Mouse (Mus musculus): ENCODE results near the gene Irf9. TPM values are rescaled to one million over a fixed set of nuclear protein-coding genes. Genes with fewer than 3 reads are reported as not detected.

Gene Irf9
- total and polyA plus RNA-seq, 3 experiments: 9.2 to 12.8 (median 9.6) TPM

- peaks cover 8 to 64% of the 10 kb centered on the region in 2 experiments for H3K4me1 ChIP-seq (ENCODE audit: control insufficient read depth in 1 of 2, insufficient read depth in 2 of 2)
- no peak for DNase-seq (ENCODE audit: extremely low read depth)
- in situ Hi-C loops (cut with MboI; ENCODE audit: low pct_ligation_motif_present, low pct_unique_long_range_greater_than_20kb, low sequenced_read_pairs): no loop called here
- H3K9me3 ChIP-seq (replicated peaks; ENCODE audit: low read length): no peaks in the 10 kb centered on the region
- peak overlapping the region; percentile 79 to 94 (median 91) for H3K4me3 ChIP-seq (replicated peaks in 1 of 3; ENCODE audit: low read depth in 2 of 3, low read length in 2 of 3, poor library complexity in 1 of 3)
- H3K9ac ChIP-seq (ENCODE audit: insufficient read depth, low read depth): peak overlapping the region; percentile 89
- peak overlapping the region; percentile 97 for H3K27ac ChIP-seq (ENCODE audit: insufficient read depth, low read depth)
- peak overlapping the region; percentile 96 for H3K4me2 ChIP-seq (ENCODE audit: insufficient read depth, low read depth, poor library complexity, severe bottlenecking)
- dilution Hi-C loops (cut with MboI; ENCODE audit: extremely low pct_ligation_motif_present, extremely low pct_unique_long_range_greater_than_20kb, low sequenced_read_pairs): no loop called here
- TF ChIP-seq MAFK (IDR thresholded peaks at IDR 0.05; ENCODE audit: insufficient replicate concordance, low read length) (no peak), MAZ (IDR thresholded peaks at IDR 0.05; ENCODE audit: low read depth, low read length) (no peak), ZC3H11A (IDR thresholded peaks at IDR 0.05; ENCODE audit: low read depth, low read length) (no peak), TBP (conservative IDR thresholded peaks at IDR 0.05; ENCODE audit: low read depth, low read length) (no peak), JUND (conservative IDR thresholded peaks at IDR 0.05; ENCODE audit: low read depth, low read length) (no peak)
- H3K79me2 ChIP-seq (replicated peaks; ENCODE audit: control insufficient read depth, extremely low read depth, insufficient read depth, poor library complexity, severe bottlenecking): peaks cover 35% of the 10 kb centered on the region
- H3K27me3 ChIP-seq (replicated peaks): no peaks in the 10 kb centered on the region
- peaks cover 22 to 45% of the 10 kb centered on the region in 2 experiments for H3K36me3 ChIP-seq (replicated peaks in 1 of 2; ENCODE audit: control insufficient read depth in 1 of 2, insufficient read depth in 1 of 2, low read length in 1 of 2)
Observed at GRCm38 (mm10) chr14:55589271-55589670, 14.1 kb upstream of the Irf9 start.

GRCm38 (mm10) chr14:55589771-55590448 is 13.5 kb upstream of the Irf9 start:
- Histone ChIP-seq H3K9me3 (replicated peaks; ENCODE audit: low read length) (no peaks in the 10 kb centered on the region), H3K4me1 (ENCODE audit: control insufficient read depth in 1 of 2, insufficient read depth in 2 of 2) (peaks cover 4 to 58% of the 10 kb centered on the region in 2 experiments), H3K9ac (ENCODE audit: insufficient read depth, low read depth) (peak overlapping the region; percentile 89), H3K36me3 (replicated peaks in 1 of 2; ENCODE audit: control insufficient read depth in 1 of 2, insufficient read depth in 1 of 2, low read length in 1 of 2) (peaks cover 27 to 49% of the 10 kb centered on the region in 2 experiments), H3K4me2 (ENCODE audit: insufficient read depth, low read depth, poor library complexity, severe bottlenecking) (peak overlapping the region; percentile 96), H3K79me2 (replicated peaks; ENCODE audit: control insufficient read depth, extremely low read depth, insufficient read depth, poor library complexity, severe bottlenecking) (peaks cover 35% of the 10 kb centered on the region), H3K27ac (ENCODE audit: insufficient read depth, low read depth) (peak overlapping the region; percentile 97), H3K4me3 (replicated peaks in 1 of 3; ENCODE audit: low read depth in 2 of 3, low read length in 2 of 3, poor library complexity in 1 of 3) (peak overlapping the region; percentile 79 to 94 (median 91)), H3K27me3 (replicated peaks) (no peaks in the 10 kb centered on the region)
- in situ Hi-C loops (cut with MboI; ENCODE audit: low pct_ligation_motif_present, low pct_unique_long_range_greater_than_20kb, low sequenced_read_pairs) (no loop called here), dilution Hi-C loops (cut with MboI; ENCODE audit: extremely low pct_ligation_motif_present, extremely low pct_unique_long_range_greater_than_20kb, low sequenced_read_pairs) (no loop called here)
- DNase-seq (ENCODE audit: extremely low read depth): peak; percentile 89
- 0 out of 2 replicates have a peak, but pooled peaks have one; percentile 10 for TF ChIP-seq IRF4 (IDR thresholded peaks at IDR 0.05; ENCODE audit: low read depth, low read length)
- 0 out of 2 replicates have a peak, but pooled peaks have one; percentile 33 for TF ChIP-seq E2F4 (IDR thresholded peaks at IDR 0.05; ENCODE audit: insufficient replicate concordance, low read depth, low read length)
- TF ChIP-seq USF2 (conservative IDR thresholded peaks at IDR 0.05; ENCODE audit: low read depth, low read length): no peak
- no peak for TF ChIP-seq ZKSCAN1 (IDR thresholded peaks at IDR 0.05; ENCODE audit: borderline replicate concordance, low read depth, low read length)
- TF ChIP-seq HCFC1 (IDR thresholded peaks at IDR 0.05; ENCODE audit: low read depth, low read length): no peak
- peak; percentile 67 for TF ChIP-seq MEF2A (IDR thresholded peaks at IDR 0.05; ENCODE audit: borderline replicate concordance, low read depth, low read length)
- TF ChIP-seq CTCF (conservative IDR thresholded peaks at IDR 0.05 in 1 of 2, IDR thresholded peaks at IDR 0.05 in 1 of 2; ENCODE audit: low read depth in 2 of 2, low read length in 2 of 2): no peak
- TF ChIP-seq NELFE (IDR thresholded peaks at IDR 0.05; ENCODE audit: low read depth, low read length): no peak
- TF ChIP-seq MAX (IDR thresholded peaks at IDR 0.05; ENCODE audit: low read length): no peak
- TF ChIP-seq EP300 (IDR thresholded peaks at IDR 0.05; ENCODE audit: low read length): peak; percentile 49
- TF ChIP-seq TCF12 (IDR thresholded peaks at IDR 0.05; ENCODE audit: low read depth, low read length): no peak; the same call in 1 of the 2 replicates
- TF ChIP-seq ETS1 (conservative IDR thresholded peaks at IDR 0.05; ENCODE audit: low read depth, low read length): peak; percentile 54; the same call in 1 of the 2 replicates
- 0 out of 2 replicates have a peak, but pooled peaks have one; percentile 16 for TF ChIP-seq ZNF384 (IDR thresholded peaks at IDR 0.05; ENCODE audit: low read depth, low read length)
- peak; percentile 39; the same call in 1 of the 2 replicates for TF ChIP-seq MAFK (IDR thresholded peaks at IDR 0.05; ENCODE audit: insufficient replicate concordance, low read length)
- no peak; the same call in 1 of the 2 replicates for TF ChIP-seq MXI1 (IDR thresholded peaks at IDR 0.05; ENCODE audit: low read depth, low read length)
- TF ChIP-seq GABPA (IDR thresholded peaks at IDR 0.05; ENCODE audit: insufficient replicate concordance, low read depth, low read length): no peak
- TF ChIP-seq MAZ (IDR thresholded peaks at IDR 0.05; ENCODE audit: low read depth, low read length): no peak
- TF ChIP-seq KAT2A (IDR thresholded peaks at IDR 0.05; ENCODE audit: insufficient replicate concordance, low read length): no peak
- TF ChIP-seq BHLHE40 (IDR thresholded peaks at IDR 0.05; ENCODE audit: low read depth, low read length): no peak
- TF ChIP-seq RAD21 (IDR thresholded peaks at IDR 0.05; ENCODE audit: low read depth, low read length): no peak
- TF ChIP-seq CHD1 (IDR thresholded peaks at IDR 0.05; ENCODE audit: low read depth, low read length): no peak; the same call in 1 of the 2 replicates
- peak; percentile 27; the same call in 1 of the 2 replicates for TF ChIP-seq SIN3A (IDR thresholded peaks at IDR 0.05; ENCODE audit: low read length)
- 0 out of 2 replicates have a peak, but pooled peaks have one; percentile 32 for TF ChIP-seq ELF1 (IDR thresholded peaks at IDR 0.05; ENCODE audit: low read depth, low read length)
- TF ChIP-seq ZMIZ1 (IDR thresholded peaks at IDR 0.05; ENCODE audit: low read depth, low read length): no peak

All from CH12.LX (cell line).